Mouse (Mus musculus): ENCODE measurements around the gene Ctsm.
"Not testable (repeated sequence)": the region's sequence is repeated elsewhere in the genome, so short reads cannot be mapped to it uniquely, and the experiment has no call there.

Gene Ctsm

DNA sequence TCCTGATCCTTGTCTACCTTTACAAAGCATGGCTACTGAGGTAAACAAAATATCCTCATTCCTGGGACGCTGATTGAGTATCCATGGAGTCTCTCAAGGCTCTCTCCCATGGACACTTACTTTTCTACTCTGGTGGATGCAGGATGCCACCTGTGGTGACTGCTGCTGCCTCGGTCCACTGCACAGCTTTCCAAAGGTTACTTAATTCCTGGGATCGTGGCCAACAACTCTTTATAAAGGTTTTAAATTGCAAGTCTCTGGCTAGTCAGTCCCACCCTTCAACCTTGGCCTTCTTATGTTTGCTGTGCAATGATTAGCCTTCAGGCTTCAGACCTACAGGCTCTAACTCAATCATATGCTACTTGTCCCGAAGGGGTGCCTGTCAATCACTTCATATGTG is at the start of gene Ctsm:
Ctsm (minus strand) TSS at position 209 of the 400 bp plus-strand sequence.
- DNase-seq, result no peak

DNA sequence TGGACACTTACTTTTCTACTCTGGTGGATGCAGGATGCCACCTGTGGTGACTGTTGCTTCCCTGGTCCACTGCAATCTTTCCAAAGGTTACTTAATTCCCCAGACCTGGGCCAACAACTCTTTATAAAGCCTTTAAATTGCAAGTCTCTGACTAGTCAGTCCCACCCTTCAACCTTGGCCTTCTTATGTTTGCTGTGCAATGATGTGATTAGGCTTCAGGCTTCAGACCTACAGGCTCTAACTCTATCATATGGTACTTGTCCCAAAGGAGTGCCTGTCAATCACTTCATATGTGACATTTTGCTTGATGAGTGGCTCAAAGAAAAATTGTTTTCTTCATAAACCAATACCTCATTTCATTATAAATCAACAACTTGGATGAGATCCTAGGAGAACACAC is 28.4 kb upstream of the Ctsm start, which contains the start of gene Cts3:
Cts3 (minus strand) TSS at position 101 of the 400 bp plus-strand sequence.
- DNase-seq, result no peak

DNA sequence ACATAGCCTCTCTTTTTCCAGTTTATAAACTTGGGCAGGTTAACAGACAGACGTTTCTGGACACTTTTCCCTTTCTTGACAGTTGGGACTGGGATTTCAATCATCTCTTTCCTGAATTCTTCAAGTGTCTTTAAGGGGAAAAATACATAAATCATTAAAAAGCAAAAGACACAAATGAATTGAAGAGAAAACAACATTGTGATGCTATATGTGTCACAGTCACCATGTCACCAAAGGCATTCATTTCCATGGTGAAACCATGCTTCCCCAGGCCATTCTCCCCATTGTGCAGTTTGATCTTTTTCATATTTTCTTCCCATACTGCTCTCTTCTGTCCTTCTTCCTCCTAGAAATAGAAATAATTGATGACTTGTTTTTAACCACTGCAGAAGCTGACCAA is 26.4 kb upstream of the Ctsm start, which contains the start of gene Gm49352:
Gm49352 (minus strand) TSS at position 101 of the 400 bp plus-strand sequence.
- not testable (repeated sequence) for DNase-seq
